Mouse (Mus musculus): Measurements from ENCODE around the gene Dag1. TPM values are rescaled to one million over a fixed set of nuclear protein-coding genes. Genes with fewer than 3 reads are reported as not detected.
"Not testable (repeated sequence)": the region's sequence is repeated elsewhere in the genome, so short reads cannot be mapped to it uniquely, and the experiment has no call there.

Dag1 gene
- polyA plus RNA-seq, 1 experiment from 2014 or later, result 170 TPM

GRCm38 (mm10) chr9:108274476-108275330 lies 10.9 kb upstream of the Dag1 start:
- no peaks in the 10 kb centered on the region for H3K9me3 ChIP-seq (replicated peaks; ENCODE audit: low read length)
- no peak overlapping the region for H3K4me3 ChIP-seq (replicated peaks; ENCODE audit: low read depth, low read length)
- no peak overlapping the region for H3K4me2 ChIP-seq (ENCODE audit: low read length)
- TF ChIP-seq CTCF (IDR thresholded peaks at IDR 0.05; ENCODE audit: low read depth), result no peak
- H3K4me1 ChIP-seq (replicated peaks; ENCODE audit: insufficient read depth, low read length), result peaks cover 12% of the 10 kb centered on the region
- WGBS, result 52% methylated on average over 5 of the region's 5 CpGs
- ATAC-seq (replicated peaks; ENCODE audit: low FRiP score, low read depth), result peak; percentile 53; the same call in 1 of the 2 replicates
- no peaks in the 10 kb centered on the region for H3K27me3 ChIP-seq (ENCODE audit: insufficient read depth, low read length)
- no peak for DNase-seq (ENCODE audit: low spot score)
- 0 out of 2 replicates have a peak overlapping the region, but pooled peaks have one; percentile 13 for H3K9ac ChIP-seq (ENCODE audit: low read depth, low read length)
- no peaks in the 10 kb centered on the region for H3K36me3 ChIP-seq (ENCODE audit: insufficient read depth, low read length)
- peak overlapping the region; percentile 70 for H3K27ac ChIP-seq

DNA sequence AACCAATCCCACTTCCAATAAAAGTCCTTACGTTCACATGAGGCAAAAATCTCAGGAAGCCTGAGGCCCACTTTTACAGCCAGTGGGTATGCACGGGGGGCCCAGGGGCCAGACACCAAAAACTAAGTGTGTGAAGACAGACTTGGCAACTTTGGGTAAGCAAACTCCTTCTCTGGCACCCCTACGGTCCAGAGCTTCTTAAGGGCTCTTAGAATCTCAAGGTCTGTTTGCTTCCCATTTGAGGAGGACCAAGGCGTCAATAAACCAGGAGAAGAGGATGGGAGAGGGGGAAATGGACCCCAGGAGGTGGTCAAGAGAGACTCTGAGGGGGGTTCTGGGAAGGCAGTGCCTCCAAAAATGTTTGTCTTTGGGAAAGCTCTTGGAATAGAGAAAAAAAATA lies 9.7 kb upstream of the Dag1 start:
- DNase-seq (ENCODE audit: low spot score) (no peak), ATAC-seq (replicated peaks; ENCODE audit: low FRiP score, low read depth) (no peak)
- WGBS, result 80% methylated on average over 4 of the region's 4 CpGs
- no peak overlapping the region for H3K27ac ChIP-seq
- TF ChIP-seq CTCF (IDR thresholded peaks at IDR 0.05; ENCODE audit: low read depth), result no peak
- no peak overlapping the region for H3K4me2 ChIP-seq (ENCODE audit: low read length)
- peaks cover 12% of the 10 kb centered on the region for H3K4me1 ChIP-seq (replicated peaks; ENCODE audit: insufficient read depth, low read length)
- H3K27me3 ChIP-seq (ENCODE audit: insufficient read depth, low read length), result no peaks in the 10 kb centered on the region
- H3K4me3 ChIP-seq (replicated peaks; ENCODE audit: low read depth, low read length), result no peak overlapping the region
- H3K36me3 ChIP-seq (ENCODE audit: insufficient read depth, low read length), result no peaks in the 10 kb centered on the region
- H3K9me3 ChIP-seq (replicated peaks; ENCODE audit: low read length), result no peaks in the 10 kb centered on the region
- no peak overlapping the region for H3K9ac ChIP-seq (ENCODE audit: low read depth, low read length)

- H3K36me3 ChIP-seq (ENCODE audit: insufficient read depth, low read length), result no peaks in the 10 kb centered on the region
- no peak overlapping the region for H3K4me3 ChIP-seq (replicated peaks; ENCODE audit: low read depth, low read length)
- H3K9me3 ChIP-seq (replicated peaks; ENCODE audit: low read length), result no peaks in the 10 kb centered on the region
- H3K27me3 ChIP-seq (ENCODE audit: insufficient read depth, low read length), result no peaks in the 10 kb centered on the region
- WGBS, result 61% methylated on average over 5 of the region's 5 CpGs
- peaks cover 12% of the 10 kb centered on the region for H3K4me1 ChIP-seq (replicated peaks; ENCODE audit: insufficient read depth, low read length)
- no peak for DNase-seq (ENCODE audit: low spot score)
- H3K27ac ChIP-seq, result peak overlapping the region; percentile 48; the same call in 1 of the 2 replicates
- ATAC-seq (replicated peaks; ENCODE audit: low FRiP score, low read depth), result no peak
- no peak; the same call in 1 of the 2 replicates for TF ChIP-seq CTCF (IDR thresholded peaks at IDR 0.05; ENCODE audit: low read depth)
- H3K4me2 ChIP-seq (ENCODE audit: low read length), result no peak overlapping the region
- H3K9ac ChIP-seq (ENCODE audit: low read depth, low read length), result no peak overlapping the region
Measured at GRCm38 (mm10) chr9:108272691-108273090, 8.9 kb upstream of the Dag1 start.

GRCm38 (mm10) chr9:108271941-108272340 lies 8.2 kb upstream of the Dag1 start:
- Histone ChIP-seq H3K36me3 (ENCODE audit: insufficient read depth, low read length) (no peaks in the 10 kb centered on the region), H3K4me1 (replicated peaks; ENCODE audit: insufficient read depth, low read length) (peaks cover 12% of the 10 kb centered on the region), H3K9me3 (replicated peaks; ENCODE audit: low read length) (no peaks in the 10 kb centered on the region), H3K9ac (ENCODE audit: low read depth, low read length) (0 out of 2 replicates have a peak overlapping the region, but pooled peaks have one; percentile 14), H3K27ac (peak overlapping the region; percentile 48; the same call in 1 of the 2 replicates), H3K4me2 (ENCODE audit: low read length) (no peak overlapping the region), H3K27me3 (ENCODE audit: insufficient read depth, low read length) (no peaks in the 10 kb centered on the region), H3K4me3 (replicated peaks; ENCODE audit: low read depth, low read length) (no peak overlapping the region)
- TF ChIP-seq CTCF (IDR thresholded peaks at IDR 0.05; ENCODE audit: low read depth), result no peak
- no peak for DNase-seq (ENCODE audit: low spot score)
- ATAC-seq (replicated peaks; ENCODE audit: low FRiP score, low read depth), result no peak
- 23% methylated on average over 2 of the region's 2 CpGs for WGBS

DNA sequence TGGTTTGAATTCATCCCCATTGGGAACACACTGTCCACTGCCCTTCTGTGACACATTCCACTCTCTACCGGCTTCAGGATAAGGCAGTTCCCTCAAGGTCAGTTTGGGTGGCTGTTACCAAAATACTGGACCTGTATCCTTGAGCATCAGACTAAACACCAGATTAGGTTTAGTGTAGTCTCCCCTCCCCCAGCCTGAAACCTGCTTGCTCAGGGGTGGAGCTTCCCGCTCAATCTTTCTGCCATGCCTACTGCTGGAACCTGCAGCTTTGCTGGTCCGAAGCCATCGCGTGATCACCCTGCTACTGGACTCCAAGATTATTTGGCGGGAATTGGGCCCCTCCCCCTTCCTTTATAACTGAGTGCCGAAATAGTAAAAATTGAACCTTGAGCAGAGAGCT lies 4.9 kb upstream of the Dag1 start:
- DNase-seq (ENCODE audit: low spot score); H3K9me3 ChIP-seq (replicated peaks; ENCODE audit: low read length); H3K4me2 ChIP-seq (ENCODE audit: low read length); H3K9ac ChIP-seq (ENCODE audit: low read depth, low read length); H3K27ac ChIP-seq; ATAC-seq (replicated peaks; ENCODE audit: low FRiP score, low read depth); H3K27me3 ChIP-seq (ENCODE audit: insufficient read depth, low read length); H3K36me3 ChIP-seq (ENCODE audit: insufficient read depth, low read length); H3K4me3 ChIP-seq (replicated peaks; ENCODE audit: low read depth, low read length): not testable (repeated sequence)
- H3K4me1 ChIP-seq (replicated peaks; ENCODE audit: insufficient read depth, low read length), result peaks cover 13% of the 10 kb centered on the region
- WGBS, result 76% methylated on average over 6 of the region's 7 CpGs

DNA sequence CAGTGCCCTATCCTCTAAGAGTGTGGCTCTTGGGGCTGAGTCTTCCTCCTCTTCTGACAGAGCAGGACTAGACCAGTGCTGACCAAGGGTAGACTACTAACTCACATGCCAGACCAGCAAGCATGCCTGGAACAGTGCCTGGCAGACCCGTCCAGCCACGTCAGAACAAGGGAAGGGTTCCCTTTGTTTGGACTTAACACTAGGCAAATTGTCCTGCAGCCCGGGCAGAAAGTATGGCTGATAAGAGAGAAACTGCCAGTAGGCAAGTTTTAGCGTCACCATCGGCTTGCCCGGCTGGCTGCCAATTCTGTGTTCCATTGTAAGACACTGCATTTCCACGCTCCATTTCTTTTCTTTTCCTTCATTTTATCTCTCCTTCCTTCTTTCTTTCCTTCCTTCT lies 3.9 kb upstream of the Dag1 start:
- H3K4me2 ChIP-seq (ENCODE audit: low read length), result no peak overlapping the region
- no peak for DNase-seq (ENCODE audit: low spot score)
- ATAC-seq (replicated peaks; ENCODE audit: low FRiP score, low read depth), result no peak
- H3K9me3 ChIP-seq (replicated peaks; ENCODE audit: low read length), result no peaks in the 10 kb centered on the region
- 85% methylated on average over 7 of the region's 7 CpGs for WGBS
- no peak overlapping the region for H3K4me3 ChIP-seq (replicated peaks; ENCODE audit: low read depth, low read length)
- no peak overlapping the region for H3K9ac ChIP-seq (ENCODE audit: low read depth, low read length)
- no peak for TF ChIP-seq CTCF (IDR thresholded peaks at IDR 0.05; ENCODE audit: low read depth)
- H3K4me1 ChIP-seq (replicated peaks; ENCODE audit: insufficient read depth, low read length), result peaks cover 13% of the 10 kb centered on the region
- no peaks in the 10 kb centered on the region for H3K36me3 ChIP-seq (ENCODE audit: insufficient read depth, low read length)
- 0 out of 2 replicates have a peak overlapping the region, but pooled peaks have one; percentile 8 for H3K27ac ChIP-seq
- no peaks in the 10 kb centered on the region for H3K27me3 ChIP-seq (ENCODE audit: insufficient read depth, low read length)

Measured in kidney, postnatal 0 days (tissue).